11 mouse cellular contexts compared by ENCODE assay signal in the genomic region with DNA sequence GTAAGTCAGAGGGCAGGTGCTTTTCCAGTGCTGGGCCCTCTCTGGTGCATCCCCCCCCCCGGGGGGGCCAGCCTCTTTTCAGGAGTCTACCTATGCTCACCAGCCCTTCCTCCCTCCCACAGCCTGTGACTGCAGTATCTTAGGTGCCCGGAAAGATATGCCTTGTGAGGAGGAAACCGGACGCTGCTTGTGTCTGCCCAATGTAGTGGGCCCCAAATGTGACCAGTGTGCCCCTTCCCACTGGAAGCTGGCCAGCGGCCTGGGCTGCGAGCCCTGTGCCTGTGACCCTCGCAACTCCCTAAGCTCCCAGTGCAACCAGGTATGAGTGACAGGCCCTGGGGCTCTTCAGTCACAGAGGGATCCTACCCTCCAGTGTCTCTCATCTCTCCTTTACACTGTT. TPM values are rescaled to one million over a fixed set of nuclear protein-coding genes. Genes with fewer than 3 reads are reported as not detected.
DNase-seq lines count a peak whose midpoint lies in the region; ATAC-seq and TF ChIP-seq lines count a peak whose summit lies in the region.
"Had no signal": no experiment of that assay in that cellular context is flagged by ENCODE, and none has a peak within 500 bp of the region (broad histone marks: within the 10 kb centered on the region; RNA-seq: fewer than 3 reads in every experiment).

No protein-coding gene starts in this region.

- no peak overlapping the region for H3K27ac ChIP-seq in forebrain, embryonic 12.5 days
- no peak overlapping the region for H3K27ac ChIP-seq in forebrain, postnatal 0 days (ENCODE audit: low read depth, low read length)
- H3K27ac ChIP-seq in heart, embryonic 16.5 days (ENCODE audit: low read length), result peak overlapping the region; percentile 64
- no peak overlapping the region for H3K27ac ChIP-seq in midbrain, embryonic 13.5 days
- no peak overlapping the region for H3K27ac ChIP-seq in midbrain, postnatal 0 days (ENCODE audit: low read depth, low read length)
- H3K27ac ChIP-seq in neural tube, embryonic 14.5 days (ENCODE audit: low read depth, low read length), result 0 out of 2 replicates have a peak overlapping the region, but pooled peaks have one; percentile 5
- H3K27ac ChIP-seq: liver, embryonic 15.5 days had no signal

- no peaks in the 10 kb centered on the region for H3K36me3 ChIP-seq in forebrain, embryonic 12.5 days (replicated peaks)
- H3K36me3 ChIP-seq in forebrain, postnatal 0 days (ENCODE audit: insufficient read depth), result no peaks in the 10 kb centered on the region
- no peaks in the 10 kb centered on the region for H3K36me3 ChIP-seq in heart, embryonic 16.5 days (ENCODE audit: control insufficient read depth, insufficient read depth)
- no peaks in the 10 kb centered on the region for H3K36me3 ChIP-seq in midbrain, embryonic 13.5 days
- H3K36me3 ChIP-seq in midbrain, postnatal 0 days (ENCODE audit: insufficient read depth, low read length), result no peaks in the 10 kb centered on the region
- no peaks in the 10 kb centered on the region for H3K36me3 ChIP-seq in neural tube, embryonic 14.5 days (ENCODE audit: control insufficient read depth, insufficient read depth, low read length)
- H3K36me3 ChIP-seq: G1E; liver, embryonic 15.5 days had no signal

- no peak for DNase-seq in forebrain, postnatal 0 days
- no peak for DNase-seq in heart, adult 9 months (ENCODE audit: low spot score in 2 of 2)
- DNase-seq in midbrain, postnatal 0 days (ENCODE audit: low spot score), result no peak
- no peak for DNase-seq in layer of hippocampus, adult 8-10 months (ENCODE audit: low spot score in 2 of 2)

- ATAC-seq in forebrain, embryonic 12.5 days (ENCODE audit: low FRiP score), result peak; percentile 34; the same call in 1 of the 2 replicates
- no peak for ATAC-seq in forebrain, postnatal 0 days
- ATAC-seq in heart, embryonic 16.5 days (replicated peaks; ENCODE audit: extremely low read depth, insufficient read depth, low FRiP score), result no peak
- no peak; the same call in 1 of the 2 replicates for ATAC-seq in midbrain, embryonic 13.5 days
- no peak for ATAC-seq in midbrain, postnatal 0 days (ENCODE audit: low FRiP score)
- no peak for ATAC-seq in neural tube, embryonic 14.5 days (ENCODE audit: low read depth)

- peaks cover 19% of the 10 kb centered on the region for H3K4me1 ChIP-seq in forebrain, embryonic 12.5 days
- peaks cover 4% of the 10 kb centered on the region; the same call in 1 of the 2 replicates for H3K4me1 ChIP-seq in forebrain, postnatal 0 days (ENCODE audit: insufficient read depth)
- H3K4me1 ChIP-seq in heart, embryonic 16.5 days (ENCODE audit: control insufficient read depth, insufficient read depth, low read length), result peaks cover 56% of the 10 kb centered on the region
- H3K4me1 ChIP-seq in midbrain, embryonic 13.5 days (replicated peaks), result peaks cover 25% of the 10 kb centered on the region
- H3K4me1 ChIP-seq in midbrain, postnatal 0 days (ENCODE audit: insufficient read depth, low read length), result peaks cover 7% of the 10 kb centered on the region; the same call in 1 of the 2 replicates
- no peaks in the 10 kb centered on the region for H3K4me1 ChIP-seq in neural tube, embryonic 14.5 days (ENCODE audit: control insufficient read depth, insufficient read depth, low read length)
- H3K4me1 ChIP-seq: liver, embryonic 15.5 days had no signal

- no peak for TF ChIP-seq CTCF in forebrain, postnatal 0 days (IDR thresholded peaks at IDR 0.05; ENCODE audit: low read depth)
- no peak for TF ChIP-seq CTCF in midbrain, postnatal 0 days (IDR thresholded peaks at IDR 0.05)

- WGBS in forebrain, embryonic 12.5 days, result 82% methylated on average over 7 of the region's 7 CpGs
- 81% methylated on average over 7 of the region's 7 CpGs for WGBS in forebrain, postnatal 0 days
- 83% methylated on average over 7 of the region's 7 CpGs for WGBS in heart, embryonic 16.5 days
- 83% methylated on average over 7 of the region's 7 CpGs for WGBS in midbrain, embryonic 13.5 days
- 80% methylated on average over 7 of the region's 7 CpGs for WGBS in midbrain, postnatal 0 days
- 81% methylated on average over 7 of the region's 7 CpGs for WGBS in neural tube, embryonic 14.5 days

- H3K9me3 ChIP-seq in forebrain, embryonic 12.5 days, result no peaks in the 10 kb centered on the region
- no peaks in the 10 kb centered on the region for H3K9me3 ChIP-seq in forebrain, postnatal 0 days (ENCODE audit: low read length)
- no peaks in the 10 kb centered on the region for H3K9me3 ChIP-seq in heart, embryonic 16.5 days (replicated peaks; ENCODE audit: control insufficient read depth, low read length)
- H3K9me3 ChIP-seq in midbrain, embryonic 13.5 days, result no peaks in the 10 kb centered on the region
- no peaks in the 10 kb centered on the region for H3K9me3 ChIP-seq in midbrain, postnatal 0 days (ENCODE audit: low read length)
- H3K9me3 ChIP-seq in neural tube, embryonic 14.5 days (ENCODE audit: control insufficient read depth, low read length), result no peaks in the 10 kb centered on the region
- H3K9me3 ChIP-seq: G1E; liver, embryonic 15.5 days; megakaryocyte, embryonic 14.5 days had no signal

- no peak overlapping the region for H3K4me3 ChIP-seq in forebrain, embryonic 12.5 days (replicated peaks)
- no peak overlapping the region for H3K4me3 ChIP-seq in forebrain, postnatal 0 days (ENCODE audit: low read depth, low read length)
- H3K4me3 ChIP-seq in heart, embryonic 16.5 days (ENCODE audit: low read length), result no peak overlapping the region
- H3K4me3 ChIP-seq in midbrain, embryonic 13.5 days (replicated peaks), result no peak overlapping the region
- H3K4me3 ChIP-seq in midbrain, postnatal 0 days (ENCODE audit: low read depth, low read length), result no peak overlapping the region
- H3K4me3 ChIP-seq in neural tube, embryonic 14.5 days (ENCODE audit: low read depth, low read length), result no peak overlapping the region
- H3K4me3 ChIP-seq: liver, embryonic 15.5 days; megakaryocyte, embryonic 14.5 days had no signal

- H3K4me2 ChIP-seq in forebrain, embryonic 12.5 days, result no peak overlapping the region
- H3K4me2 ChIP-seq in forebrain, postnatal 0 days (ENCODE audit: low read depth), result no peak overlapping the region
- no peak overlapping the region for H3K4me2 ChIP-seq in heart, embryonic 16.5 days (ENCODE audit: low read depth, low read length)
- no peak overlapping the region for H3K4me2 ChIP-seq in midbrain, embryonic 13.5 days (replicated peaks)
- H3K4me2 ChIP-seq in midbrain, postnatal 0 days (ENCODE audit: low read depth, low read length, poor library complexity, severe bottlenecking), result no peak overlapping the region
- no peak overlapping the region for H3K4me2 ChIP-seq in neural tube, embryonic 14.5 days (ENCODE audit: low read depth, low read length)
- H3K4me2 ChIP-seq: liver, embryonic 15.5 days had no signal

- no peaks in the 10 kb centered on the region for H3K27me3 ChIP-seq in forebrain, embryonic 12.5 days
- H3K27me3 ChIP-seq in forebrain, postnatal 0 days (ENCODE audit: insufficient read depth, low read length), result no peaks in the 10 kb centered on the region
- H3K27me3 ChIP-seq in heart, embryonic 16.5 days (ENCODE audit: control insufficient read depth, insufficient read depth, low read length), result no peaks in the 10 kb centered on the region
- peaks cover 6% of the 10 kb centered on the region; the same call in 1 of the 2 replicates for H3K27me3 ChIP-seq in midbrain, embryonic 13.5 days
- no peaks in the 10 kb centered on the region for H3K27me3 ChIP-seq in midbrain, postnatal 0 days (ENCODE audit: insufficient read depth, low read length)
- no peaks in the 10 kb centered on the region for H3K27me3 ChIP-seq in neural tube, embryonic 14.5 days (ENCODE audit: control insufficient read depth, insufficient read depth, low read length)
- H3K27me3 ChIP-seq: liver, embryonic 15.5 days had no signal

- no peak overlapping the region for H3K9ac ChIP-seq in forebrain, embryonic 12.5 days
- H3K9ac ChIP-seq in forebrain, postnatal 0 days, result no peak overlapping the region
- peak overlapping the region; percentile 52 for H3K9ac ChIP-seq in heart, embryonic 16.5 days (ENCODE audit: low read length)
- H3K9ac ChIP-seq in midbrain, embryonic 13.5 days (replicated peaks), result 0 out of 2 replicates have a peak overlapping the region, but pooled peaks have one; percentile 11
- no peak overlapping the region for H3K9ac ChIP-seq in midbrain, postnatal 0 days (replicated peaks; ENCODE audit: low read length, poor library complexity, severe bottlenecking)
- no peak overlapping the region for H3K9ac ChIP-seq in neural tube, embryonic 14.5 days (replicated peaks; ENCODE audit: low read depth, low read length)
- H3K9ac ChIP-seq: liver, embryonic 15.5 days had no signal

RNA-seq across cellular contexts. Expression of a gene that starts 39.5 kb away (rescaled TPM):
- polyA plus RNA-seq in forebrain, embryonic 12.5 days (2016; fragmentation: Nextera tagmentation; extraction: Ambion mirVana), result 20.5 and 20.6 TPM in 2 replicates
- 50.3 and 56.1 TPM in 2 replicates for total RNA-seq in forebrain, postnatal 0 days (2014; rRNA removed)
- 37.4 and 46.0 TPM in 2 replicates for polyA plus RNA-seq in forebrain, postnatal 0 days (2015; fragmentation: Nextera tagmentation; extraction: Ambion mirVana)
- 13.6 and 16.6 TPM in 2 replicates for polyA plus RNA-seq in heart, embryonic 16.5 days (2015; fragmentation: Nextera tagmentation; extraction: Ambion mirVana)
- polyA plus RNA-seq in midbrain, embryonic 13.5 days (2015; fragmentation: Nextera tagmentation; extraction: Ambion mirVana), result 42.5 and 43.0 TPM in 2 replicates
- total RNA-seq in midbrain, postnatal 0 days (2014; rRNA removed), result 48.1 and 54.7 TPM in 2 replicates
- 46.6 and 50.3 TPM in 2 replicates for polyA plus RNA-seq in midbrain, postnatal 0 days (2015; fragmentation: Nextera tagmentation; extraction: Ambion mirVana)
- polyA plus RNA-seq in neural tube, embryonic 14.5 days (2014; fragmentation: Nextera tagmentation; extraction: Ambion mirVana), result 45.3 and 51.0 TPM in 2 replicates
- 10 to 100 TPM; 22.5 to 31.6 (median 27.1) TPM for total RNA-seq in layer of hippocampus, adult 8-10 months (2022)
- total RNA-seq: G1E had no signal
- polyA plus RNA-seq: G1E had no signal

RNA-seq across cellular contexts. Expression of a gene that starts 57.6 kb away (rescaled TPM):
- 6.3 and 6.9 TPM in 2 replicates for polyA plus RNA-seq in forebrain, embryonic 12.5 days (2016; fragmentation: Nextera tagmentation; extraction: Ambion mirVana)
- 5.7 and 11.0 TPM in 2 replicates for total RNA-seq in forebrain, postnatal 0 days (2014; rRNA removed)
- 4.7 and 5.0 TPM in 2 replicates for polyA plus RNA-seq in forebrain, postnatal 0 days (2015; fragmentation: Nextera tagmentation; extraction: Ambion mirVana)
- polyA plus RNA-seq in heart, embryonic 16.5 days (2015; fragmentation: Nextera tagmentation; extraction: Ambion mirVana), result 118 and 147 TPM in 2 replicates
- 7.7 and 10.2 TPM in 2 replicates for polyA plus RNA-seq in midbrain, embryonic 13.5 days (2015; fragmentation: Nextera tagmentation; extraction: Ambion mirVana)
- 5.3 and 8.6 TPM in 2 replicates for total RNA-seq in midbrain, postnatal 0 days (2014; rRNA removed)
- polyA plus RNA-seq in midbrain, postnatal 0 days (2015; fragmentation: Nextera tagmentation; extraction: Ambion mirVana), result 5.8 and 6.5 TPM in 2 replicates
- polyA plus RNA-seq in neural tube, embryonic 14.5 days (2014; fragmentation: Nextera tagmentation; extraction: Ambion mirVana), result 5.6 and 6.9 TPM in 2 replicates
- total RNA-seq in layer of hippocampus, adult 8-10 months (2022), result 1 to 10 TPM; 6.5 to 9.9 (median 8.2) TPM
- total RNA-seq: G1E had no signal
- polyA plus RNA-seq: G1E had no signal

Comparison
In these comparisons a context has a peak if more than half of its experiments do, and no peak if none do; other contexts are left out.
1. H3K9ac ChIP-seq: peak in heart, embryonic 16.5 days (single experiment) and midbrain, embryonic 13.5 days (single experiment); none in forebrain, embryonic 12.5 days (single experiment), forebrain, postnatal 0 days (single experiment), midbrain, postnatal 0 days (single experiment) and neural tube, embryonic 14.5 days (single experiment).
2. H3K27ac ChIP-seq: peak in heart, embryonic 16.5 days (single experiment) and neural tube, embryonic 14.5 days (single experiment); none in forebrain, embryonic 12.5 days (single experiment), forebrain, postnatal 0 days (single experiment), midbrain, embryonic 13.5 days (single experiment) and midbrain, postnatal 0 days (single experiment).
3. RNA of a gene that starts 57.6 kb away (polyA plus RNA-seq): 118 to 147 TPM in heart, embryonic 16.5 days; 7.7 to 10.2 TPM in midbrain, embryonic 13.5 days, 6.3 to 6.9 TPM in forebrain, embryonic 12.5 days, 5.6 to 6.9 TPM in neural tube, embryonic 14.5 days, 5.8 to 6.5 TPM in midbrain, postnatal 0 days and 4.7 to 5.0 TPM in forebrain, postnatal 0 days; every median in the first group is over 10 times any median in the second.